Mouse (Mus musculus) embryo, embryonic 10 days (tissue): ENCODE data around the gene Slc35b3.

Source experiments
- DNase-seq: peaks from one replicate; pipeline ENCODE4 v3.0.0-alpha.2; 2015; ENCODE audit warnings: low spot score

Gene Slc35b3

GRCm38 (mm10) chr13:38960063-38961050 is at the start of gene Slc35b3:
TSS of gene Slc35b3 (minus strand) at chr13:38960875.
- peak; percentile 89 for DNase-seq

GRCm38 (mm10) chr13:39010280-39010679 is 49.6 kb upstream of the Slc35b3 start:
- DNase-seq = no peak

GRCm38 (mm10) chr13:39003101-39003762 is 42.6 kb upstream of the Slc35b3 start:
- DNase-seq = no peak

GRCm38 (mm10) chr13:39002424-39002823 is 41.7 kb upstream of the Slc35b3 start:
- no peak for DNase-seq

GRCm38 (mm10) chr13:39001434-39001833 is 40.8 kb upstream of the Slc35b3 start:
- no peak for DNase-seq

- DNase-seq = peak; percentile 21
Observed at GRCm38 (mm10) chr13:38998958-38999357, 38.3 kb upstream of the Slc35b3 start.

- peak; percentile 56 for DNase-seq
Observed at GRCm38 (mm10) chr13:38992529-38992928, 31.9 kb upstream of the Slc35b3 start.

GRCm38 (mm10) chr13:38983751-38984150 is 23.1 kb upstream of the Slc35b3 start:
- DNase-seq = no peak

GRCm38 (mm10) chr13:38980900-38981299 is 20.2 kb upstream of the Slc35b3 start:
- peak; percentile 18 for DNase-seq

GRCm38 (mm10) chr13:38976978-38977377 is 16.3 kb upstream of the Slc35b3 start:
- no peak for DNase-seq

- no peak for DNase-seq
Observed at GRCm38 (mm10) chr13:38975853-38976252, 15.2 kb upstream of the Slc35b3 start.

- DNase-seq = no peak
Observed at GRCm38 (mm10) chr13:38972602-38973001, 11.9 kb upstream of the Slc35b3 start.

- no peak for DNase-seq
Observed at GRCm38 (mm10) chr13:38971047-38971446, 10.4 kb upstream of the Slc35b3 start.

GRCm38 (mm10) chr13:38967518-38967917 is 6.8 kb upstream of the Slc35b3 start:
- DNase-seq = no peak

- no peak for DNase-seq
Observed at GRCm38 (mm10) chr13:38966922-38967448, 6.3 kb upstream of the Slc35b3 start.

GRCm38 (mm10) chr13:38962771-38963170 is 2.1 kb upstream of the Slc35b3 start:
- DNase-seq = no peak

GRCm38 (mm10) chr13:38958037-38958436 is 2.6 kb downstream of the Slc35b3 start:
- DNase-seq = no peak

- DNase-seq = no peak
Observed at GRCm38 (mm10) chr13:38946296-38947012, 14.2 kb downstream of the Slc35b3 start.

GRCm38 (mm10) chr13:38945767-38946166 is 14.9 kb downstream of the Slc35b3 start:
- DNase-seq = no peak

- no peak for DNase-seq
Observed at GRCm38 (mm10) chr13:38944951-38945350, 15.7 kb downstream of the Slc35b3 start.

GRCm38 (mm10) chr13:38941786-38942185 is 18.9 kb downstream of the Slc35b3 start:
- no peak for DNase-seq

GRCm38 (mm10) chr13:38941280-38941679 is 19.4 kb downstream of the Slc35b3 start:
- DNase-seq = no peak
